Mouse (Mus musculus) ES-E14 (cell line): ENCODE results near the gene Foxo3. TPM values are rescaled to one million over a fixed set of nuclear protein-coding genes. Genes with fewer than 3 reads are reported as not detected.

Experiments used
- DNase-seq: peaks from one replicate; pipeline ENCODE4 v3.0.0-alpha.2; 2013; ENCODE audit warnings: low read depth, low spot score
- H3K27ac ChIP-seq: 2 replicates; pipeline ENCODE4 v1.5.1; 2012; ENCODE audit warnings: low read depth, mild to moderate bottlenecking, low read length, moderate library complexity, mixed read lengths; ENCODE audit not compliant: poor library complexity, insufficient read depth, severe bottlenecking
- H3K36me3 ChIP-seq: 2 replicates; pipeline ENCODE4 v1.6.1; 2012; ENCODE audit warnings: mild to moderate bottlenecking, low read length, moderate library complexity, mixed read lengths; ENCODE audit not compliant: control insufficient read depth, poor library complexity, insufficient read depth, severe bottlenecking
- H3K4me1 ChIP-seq, 2 experiments: fragments of 150-350 bp in 1 of 2; sonication (generic) in 1 of 2; 2 replicates each; pipeline ENCODE4 v1.6.1; 2012; ENCODE audit warnings: low read length in 2 of 2, mild to moderate bottlenecking in 1 of 2, mixed read lengths in 1 of 2; ENCODE audit not compliant: control insufficient read depth in 2 of 2, insufficient read depth in 2 of 2, poor library complexity in 1 of 2
- H3K4me3 ChIP-seq, 2 experiments: fragments of 150-350 bp in 1 of 2; sonication (generic) in 1 of 2; 2 replicates each; pipeline ENCODE4 v1.5.1; 2012; ENCODE audit warnings: low read length in 2 of 2, low read depth in 1 of 2, mild to moderate bottlenecking in 1 of 2, mixed read lengths in 1 of 2; ENCODE audit not compliant: insufficient read depth in 1 of 2, poor library complexity in 1 of 2, severe bottlenecking in 1 of 2
- H3K9ac ChIP-seq: 2 replicates; pipeline ENCODE4 v1.6.1; 2012; ENCODE audit warnings: low read depth, mild to moderate bottlenecking, low read length, mixed read lengths; ENCODE audit not compliant: poor library complexity, insufficient read depth, severe bottlenecking
- H3K9me3 ChIP-seq: fragments of 150-350 bp; sonication (generic); 2 replicates; pipeline ENCODE4 v1.6.1; 2012; ENCODE audit warnings: low read depth, mild to moderate bottlenecking, low read length; ENCODE audit not compliant: control insufficient read depth, insufficient read depth
- CHD2 ChIP-seq: IDR thresholded peaks from 2 replicates; pipeline ENCODE4 v1.6.1; 2014; ENCODE audit warnings: mild to moderate bottlenecking, low read depth, low read length, inconsistent platforms
- HCFC1 ChIP-seq: IDR thresholded peaks from 2 replicates; pipeline ENCODE4 v1.6.1; 2012; ENCODE audit warnings: low read length, inconsistent platforms, borderline replicate concordance; ENCODE audit not compliant: insufficient read depth
- MAFK ChIP-seq: IDR thresholded peaks from 2 replicates; pipeline ENCODE4 v1.6.1; 2014; ENCODE audit warnings: mild to moderate bottlenecking, low read depth, low read length, inconsistent platforms; ENCODE audit not compliant: insufficient read depth
- ZC3H11A ChIP-seq: IDR thresholded peaks from 2 replicates; pipeline ENCODE4 v1.6.1; 2012; ENCODE audit warnings: low read depth, mild to moderate bottlenecking, inconsistent platforms, low read length, borderline replicate concordance
- ZNF384 ChIP-seq: IDR thresholded peaks from 2 replicates; pipeline ENCODE4 v1.6.1; 2012; ENCODE audit warnings: low read depth, low read length, inconsistent platforms
- in situ Hi-C, 2 experiments: fragments of 600-800 bp; cut with MboI; formaldehyde crosslinking; loops; one replicate each; pipeline ENCODE4 v1.15.1; 2025; ENCODE audit warnings: low sequenced_read_pairs in 2 of 2, inconsistent platforms in 1 of 2; ENCODE audit not compliant: unreplicated experiment in 2 of 2
- total RNA-seq: library from RNA; depleted of rRNA; stranded (reverse); fragments of 300-350 nt; gene quantifications from 2 replicates; pipeline ENCODE4 v1.2.3, GENCODE M21; 2012

The Foxo3 gene
- total RNA-seq, 1 experiment, result 20.7 TPM

- Histone ChIP-seq H3K4me3 (no peak overlapping the region), H3K9ac (no peak overlapping the region), H3K4me1 (peaks cover 8 to 20% of the 10 kb centered on the region in 2 experiments; a peak in 3 of 4 replicates), H3K9me3 (no peaks in the 10 kb centered on the region), H3K27ac (no peak overlapping the region), H3K36me3 (peaks cover 2% of the 10 kb centered on the region; the same call in 1 of the 2 replicates)
- TF ChIP-seq CHD2, result no peak
- no peak for TF ChIP-seq MAFK
- TF ChIP-seq ZNF384, result no peak
- TF ChIP-seq ZC3H11A, result no peak
- TF ChIP-seq HCFC1, result no peak
- no peak for DNase-seq
- in situ Hi-C loops, result no loop called here
Observed at GRCm38 (mm10) chr10:42248644-42249043, 27.9 kb downstream of the Foxo3 start.

GRCm38 (mm10) chr10:42248156-42248555, 28.4 kb downstream of the Foxo3 start:
- DNase-seq, result no peak
- H3K27ac ChIP-seq, result no peak overlapping the region
- no peaks in the 10 kb centered on the region for H3K9me3 ChIP-seq
- in situ Hi-C loops, result no loop called here
- no peak overlapping the region for H3K9ac ChIP-seq
- TF ChIP-seq MAFK (no peak), HCFC1 (no peak), CHD2 (no peak), ZC3H11A (no peak), ZNF384 (no peak)
- peaks cover 8 to 20% of the 10 kb centered on the region in 2 experiments; a peak in 3 of 4 replicates for H3K4me1 ChIP-seq
- no peak overlapping the region for H3K4me3 ChIP-seq
- H3K36me3 ChIP-seq, result peaks cover 2% of the 10 kb centered on the region; the same call in 1 of the 2 replicates

DNA sequence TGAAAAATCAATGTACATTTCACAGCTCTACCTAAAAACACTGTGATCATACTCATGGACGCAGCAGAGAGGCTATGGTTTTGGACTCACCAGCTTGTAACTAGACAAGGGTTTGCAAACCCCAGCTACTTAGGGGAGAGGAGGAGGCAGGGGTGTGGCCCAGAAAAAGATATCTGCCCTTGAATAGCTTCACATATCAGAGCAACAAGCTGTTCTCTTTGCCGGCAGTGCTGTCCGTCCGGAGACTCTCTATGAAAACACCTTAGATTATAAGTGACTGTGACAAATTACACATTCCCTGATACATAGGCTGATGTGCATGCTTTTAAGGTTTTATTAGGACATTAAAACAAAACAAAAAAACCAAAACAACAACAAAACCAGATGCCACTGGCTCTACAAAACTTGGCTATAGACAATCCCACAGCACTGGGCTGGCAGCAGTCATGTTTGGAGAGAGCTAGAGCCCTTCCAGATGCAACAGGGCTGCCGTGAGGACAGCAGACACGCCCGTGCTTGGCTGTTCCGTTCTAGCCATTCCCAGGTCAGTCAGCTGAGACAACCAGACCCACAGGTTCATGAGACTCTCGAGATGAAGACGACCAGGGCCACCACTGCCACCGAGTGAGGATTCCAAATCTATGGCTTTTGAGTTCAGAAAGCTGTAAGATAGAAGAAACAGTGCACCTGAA, 29.3 kb downstream of the Foxo3 start:
- no peak for TF ChIP-seq HCFC1
- no peak for TF ChIP-seq CHD2
- TF ChIP-seq ZNF384, result no peak
- TF ChIP-seq ZC3H11A, result no peak
- TF ChIP-seq MAFK, result no peak
- H3K9me3 ChIP-seq, result no peaks in the 10 kb centered on the region
- peaks cover 8 to 20% of the 10 kb centered on the region in 2 experiments; a peak in 3 of 4 replicates for H3K4me1 ChIP-seq
- peak overlapping the region in 1 of 2 experiments; percentile 5; a peak in 3 of 4 replicates for H3K4me3 ChIP-seq
- H3K36me3 ChIP-seq, result peaks cover 2% of the 10 kb centered on the region; the same call in 1 of the 2 replicates
- no peak for DNase-seq
- H3K27ac ChIP-seq, result peak overlapping the region; percentile 63; the same call in 1 of the 2 replicates
- H3K9ac ChIP-seq, result peak overlapping the region; percentile 51
- in situ Hi-C loops, result no loop called here

GRCm38 (mm10) chr10:42246483-42246882, 30.1 kb downstream of the Foxo3 start:
- Histone ChIP-seq H3K4me3 (no peak overlapping the region), H3K36me3 (peaks cover 2% of the 10 kb centered on the region; the same call in 1 of the 2 replicates), H3K27ac (peak overlapping the region; percentile 14; the same call in 1 of the 2 replicates), H3K9me3 (no peaks in the 10 kb centered on the region), H3K9ac (no peak overlapping the region), H3K4me1 (peaks cover 6 to 20% of the 10 kb centered on the region in 2 experiments; a peak in 3 of 4 replicates)
- in situ Hi-C loops, result no loop called here
- TF ChIP-seq CHD2, result no peak
- TF ChIP-seq ZNF384, result no peak
- no peak for TF ChIP-seq ZC3H11A
- no peak for TF ChIP-seq MAFK
- TF ChIP-seq HCFC1, result no peak
- peak; percentile 67 for DNase-seq
